Mouse (Mus musculus): ENCODE measurements at regions not wholly inside any gene's neighbourhood (a gene's known extent, or its start where the extent isn't known, plus 50 kb on each side); places are given as distances from the start of the nearest gene placed in this dataset.

DNA sequence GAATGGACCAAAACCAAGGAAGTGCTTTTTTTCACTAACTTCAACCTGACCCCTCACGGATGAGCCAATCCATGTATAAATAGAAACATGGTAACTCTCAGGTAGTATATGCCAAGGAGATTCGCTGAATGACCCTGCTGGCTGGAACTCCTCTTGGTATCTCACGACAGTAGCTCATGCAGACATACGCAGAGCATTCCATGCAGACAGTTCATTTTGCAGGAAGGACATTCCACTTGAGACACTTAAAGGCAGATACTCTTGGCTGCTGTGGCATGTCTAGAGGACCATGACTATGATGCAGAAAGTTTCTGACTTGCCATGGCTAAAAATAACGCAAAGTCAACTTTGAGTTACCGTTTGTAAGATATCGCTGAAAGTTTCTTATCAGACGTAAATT lies 195.6 kb upstream of the Pitx2 start:
- no peak for TF ChIP-seq CTCF (conservative IDR thresholded peaks at IDR 0.05 in 1 of 2, IDR thresholded peaks at IDR 0.05 in 1 of 2; ENCODE audit: low read depth in 2 of 2, low read length in 2 of 2)
- TF ChIP-seq CHD2 (IDR thresholded peaks at IDR 0.05; ENCODE audit: low read length): no peak
- TF ChIP-seq NELFE (IDR thresholded peaks at IDR 0.05; ENCODE audit: low read depth, low read length): no peak
- TF ChIP-seq HCFC1 (IDR thresholded peaks at IDR 0.05; ENCODE audit: low read depth, low read length): no peak
- TF ChIP-seq E2F4 (IDR thresholded peaks at IDR 0.05; ENCODE audit: insufficient replicate concordance, low read depth, low read length): no peak
- no peak for TF ChIP-seq POLR2A (IDR thresholded peaks at IDR 0.05; ENCODE audit: low read depth, low read length)

All from CH12.LX (cell line).